Mouse (Mus musculus) kidney, postnatal 0 days (tissue): ENCODE data around the gene Slc39a1. TPM values are rescaled to one million over a fixed set of nuclear protein-coding genes. Genes with fewer than 3 reads are reported as not detected.
A peak's percentile ranks its signal among the peaks of the same experiment; 100 is the strongest.

Experiments used
- ATAC-seq: fragments of 200-750 bp; cut with Nextera tagmentation; replicated peaks from 2 replicates; pipeline ENCODE4 v1.8.0; 2017; ENCODE audit warnings: low read depth, moderate number of reproducible peaks, moderate TSS enrichment, moderate library complexity; ENCODE audit not compliant: low FRiP score
- DNase-seq: peaks from one replicate; pipeline ENCODE4 v3.0.0-alpha.2; 2016; ENCODE audit warnings: low spot score
- H3K27ac ChIP-seq: fragments of 300-500 bp; sonication (generic); 2 replicates; pipeline ENCODE4 v1.5.1; 2014; ENCODE audit warnings: mild to moderate bottlenecking
- H3K27me3 ChIP-seq: fragments of 300-500 bp; sonication (generic); 2 replicates; pipeline ENCODE4 v1.6.1; 2014; ENCODE audit warnings: low read length, mixed read lengths; ENCODE audit not compliant: insufficient read depth
- H3K36me3 ChIP-seq: fragments of 300-500 bp; sonication (generic); 2 replicates; pipeline ENCODE4 v1.6.1; 2014; ENCODE audit warnings: low read length, mixed read lengths; ENCODE audit not compliant: insufficient read depth
- H3K4me1 ChIP-seq: fragments of 300-500 bp; sonication (generic); replicated peaks from 2 replicates; pipeline ENCODE4 v1.6.1; 2014; ENCODE audit warnings: antibody characterized with exemption, low read length, mixed read lengths; ENCODE audit not compliant: insufficient read depth
- H3K4me2 ChIP-seq: fragments of 300-500 bp; sonication (generic); 2 replicates; pipeline ENCODE4 v1.6.1; 2014; ENCODE audit warnings: mild to moderate bottlenecking, low read length, moderate library complexity, mixed read lengths
- H3K4me3 ChIP-seq: fragments of 300-500 bp; sonication (generic); replicated peaks from 2 replicates; pipeline ENCODE4 v1.5.1; 2014; ENCODE audit warnings: low read depth, low read length
- H3K9ac ChIP-seq: fragments of 300-500 bp; sonication (generic); 2 replicates; pipeline ENCODE4 v1.6.1; 2014; ENCODE audit warnings: low read depth, low read length
- H3K9me3 ChIP-seq: fragments of 300-500 bp; sonication (generic); replicated peaks from 2 replicates; pipeline ENCODE4 v1.6.1; 2016; ENCODE audit warnings: low read length, inconsistent platforms, mixed read lengths
- CTCF ChIP-seq: IDR thresholded peaks from 2 replicates; pipeline ENCODE4 v1.5.1; 2016; ENCODE audit warnings: antibody characterized with exemption, low read depth, mild to moderate bottlenecking, moderate library complexity
- WGBS: fragments of 180-500 bp; shearing (Covaris S2); extraction: QIAGEN DNeasy Blood & Tissue Kit; methylation state at CpG from one replicate; pipeline ENCODE4 v1.1.7; 2014; 5-methylcytosine and 5-hydroxymethylcytosine counted together
- polyA plus RNA-seq: library from polyadenylated mRNA; unstranded; fragments of >200 nt; fragmentation: Nextera tagmentation; extraction: Ambion mirVana; gene quantifications from 2 replicates; pipeline ENCODE4 v1.2.1, GENCODE M21; 2015

Slc39a1 gene
- polyA plus RNA-seq, 1 experiment from 2014 or later, result 130 TPM

GRCm38 (mm10) chr3:90258521-90258920 is 10.5 kb downstream of the Slc39a1 start:
- DNase-seq (no peak), ATAC-seq (no peak)
- no peak overlapping the region for H3K4me3 ChIP-seq
- peaks cover 54% of the 10 kb centered on the region for H3K36me3 ChIP-seq
- no peak for TF ChIP-seq CTCF
- no peaks in the 10 kb centered on the region for H3K27me3 ChIP-seq
- H3K27ac ChIP-seq, result no peak overlapping the region
- 98% methylated on average over 4 of the region's 4 CpGs for WGBS
- no peak overlapping the region for H3K4me2 ChIP-seq
- H3K9ac ChIP-seq, result no peak overlapping the region
- H3K9me3 ChIP-seq, result no peaks in the 10 kb centered on the region
- 0 out of 2 replicates have a peak, but pooled peaks cover 6% of the 10 kb centered on the region for H3K4me1 ChIP-seq

GRCm38 (mm10) chr3:90263121-90263771 is 15.3 kb downstream of the Slc39a1 start:
- Histone ChIP-seq H3K27ac (no peak overlapping the region), H3K4me2 (no peak overlapping the region), H3K4me1 (peaks cover 7% of the 10 kb centered on the region; the same call in 1 of the 2 replicates), H3K27me3 (no peaks in the 10 kb centered on the region), H3K4me3 (no peak overlapping the region), H3K9me3 (no peaks in the 10 kb centered on the region), H3K9ac (no peak overlapping the region), H3K36me3 (peaks cover 48% of the 10 kb centered on the region)
- TF ChIP-seq CTCF, result no peak
- WGBS, result 96% methylated on average over 5 of the region's 5 CpGs
- no peak for DNase-seq
- no peak for ATAC-seq

DNA sequence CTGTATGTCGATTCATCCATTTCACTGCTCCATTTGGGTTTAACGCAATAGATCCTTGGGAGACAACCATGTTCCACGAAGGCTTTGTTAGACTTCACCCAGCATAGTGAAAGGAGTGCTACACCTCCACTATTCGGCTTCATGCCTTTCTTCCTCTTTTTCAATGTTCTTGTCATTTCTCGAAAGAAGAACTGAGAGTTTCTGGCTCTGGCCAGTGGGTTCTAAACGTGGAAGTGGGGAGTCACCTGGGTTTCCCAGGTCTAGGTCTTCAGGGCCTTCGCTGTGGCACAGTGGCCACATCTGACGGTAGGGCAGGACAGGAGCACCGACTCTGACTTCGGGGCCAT is 16.7 kb downstream of the Slc39a1 start:
- Histone ChIP-seq H3K27ac (peak overlapping the region; percentile 98), H3K4me3 (peak overlapping the region; percentile 90), H3K36me3 (peaks cover 36% of the 10 kb centered on the region), H3K9ac (peak overlapping the region; percentile 92), H3K27me3 (no peaks in the 10 kb centered on the region), H3K9me3 (no peaks in the 10 kb centered on the region), H3K4me1 (peaks cover 7% of the 10 kb centered on the region; the same call in 1 of the 2 replicates), H3K4me2 (peak overlapping the region; percentile 86)
- no peak for TF ChIP-seq CTCF
- 32% methylated on average over 10 of the region's 10 CpGs for WGBS
- DNase-seq, result no peak
- no peak for ATAC-seq

GRCm38 (mm10) chr3:90265034-90265931 is 17.3 kb downstream of the Slc39a1 start, which contains the start of gene Dennd4b:
Gene Dennd4b (plus strand): TSS chr3:90265185.
- DNase-seq (peak; percentile 94), ATAC-seq (peak; percentile 88)
- Histone ChIP-seq H3K4me1 (peaks cover 7% of the 10 kb centered on the region; the same call in 1 of the 2 replicates), H3K9me3 (no peaks in the 10 kb centered on the region), H3K4me2 (peak within 1 kb of the TSS; percentile 86), H3K9ac (peak within 1 kb of the TSS; percentile 92), H3K27me3 (no peaks in the 10 kb centered on the region), H3K27ac (peak within 1 kb of the TSS; percentile 98), H3K36me3 (peaks cover 29% of the 10 kb centered on the region), H3K4me3 (peak within 1 kb of the TSS; percentile 90)
- TF ChIP-seq CTCF, result peak; percentile 87
- under 1% methylated on average over 74 of the region's 87 CpGs for WGBS

DNA sequence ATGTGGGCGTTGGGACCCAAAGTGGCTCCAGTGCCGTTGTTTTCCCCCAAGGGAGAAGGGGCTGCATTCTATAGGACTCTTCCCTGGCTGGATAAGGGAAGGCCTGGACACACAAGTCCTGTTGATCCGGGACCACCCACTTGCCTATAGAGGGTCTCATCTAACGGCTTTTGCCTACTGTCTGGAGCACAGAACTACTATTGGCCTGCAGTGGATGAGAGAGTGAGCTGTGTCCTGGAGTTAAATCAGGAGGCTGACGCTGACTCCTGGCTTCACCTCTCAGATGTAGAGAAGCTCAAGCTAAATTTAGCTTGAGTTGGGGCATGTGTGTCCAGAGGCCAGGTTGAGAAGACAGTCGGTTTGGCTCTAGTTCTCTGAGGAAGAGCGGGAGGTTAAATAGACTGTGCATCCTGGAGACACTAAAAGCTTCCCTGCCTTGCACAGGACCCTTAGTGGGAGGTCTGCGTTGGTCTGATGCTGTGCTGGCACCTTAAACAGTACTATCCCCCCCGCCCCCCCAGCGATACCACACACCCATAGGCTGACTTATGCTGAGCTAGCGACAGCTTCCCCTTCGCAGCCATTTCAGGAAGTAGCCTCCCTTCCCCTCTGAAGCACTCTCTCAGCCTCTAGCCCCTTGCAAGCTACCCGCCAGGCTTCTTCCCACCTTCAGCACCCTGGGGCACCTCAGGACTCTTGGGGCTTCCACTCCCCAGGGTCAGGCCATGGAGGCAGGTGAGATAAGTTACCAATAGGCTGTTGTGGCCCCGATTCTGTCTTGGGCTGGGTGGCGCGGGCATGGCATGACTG is 18.2 kb downstream of the Slc39a1 start:
- peak overlapping the region; percentile 92 for H3K9ac ChIP-seq
- DNase-seq (peak; percentile 35), ATAC-seq (peak; percentile 21)
- 24% methylated on average over 16 of the region's 16 CpGs for WGBS
- peaks cover 7% of the 10 kb centered on the region; the same call in 1 of the 2 replicates for H3K4me1 ChIP-seq
- H3K36me3 ChIP-seq, result peaks cover 21% of the 10 kb centered on the region
- no peak for TF ChIP-seq CTCF
- peak overlapping the region; percentile 90 for H3K4me3 ChIP-seq
- H3K9me3 ChIP-seq, result no peaks in the 10 kb centered on the region
- H3K4me2 ChIP-seq, result peak overlapping the region; percentile 86
- peak overlapping the region; percentile 98 for H3K27ac ChIP-seq
- no peaks in the 10 kb centered on the region for H3K27me3 ChIP-seq
